Mouse (Mus musculus): ENCODE data around the gene Cpsf2.

- no peak for TF ChIP-seq CTCF (IDR thresholded peaks at IDR 0.05; ENCODE audit: insufficient read depth, low read length)
- TF ChIP-seq POLR2A (IDR thresholded peaks at IDR 0.05; ENCODE audit: borderline replicate concordance, extremely low read depth, low read depth, low read length): no peak
These were observed 5.8 kb downstream of the Cpsf2 start for GRCm38 (mm10) chr12:101981559-101981958.

Measured in lung, adult 2 months (tissue).